Mouse (Mus musculus): Measurements from ENCODE around the gene Arl8b.

Gene Arl8b

DNA sequence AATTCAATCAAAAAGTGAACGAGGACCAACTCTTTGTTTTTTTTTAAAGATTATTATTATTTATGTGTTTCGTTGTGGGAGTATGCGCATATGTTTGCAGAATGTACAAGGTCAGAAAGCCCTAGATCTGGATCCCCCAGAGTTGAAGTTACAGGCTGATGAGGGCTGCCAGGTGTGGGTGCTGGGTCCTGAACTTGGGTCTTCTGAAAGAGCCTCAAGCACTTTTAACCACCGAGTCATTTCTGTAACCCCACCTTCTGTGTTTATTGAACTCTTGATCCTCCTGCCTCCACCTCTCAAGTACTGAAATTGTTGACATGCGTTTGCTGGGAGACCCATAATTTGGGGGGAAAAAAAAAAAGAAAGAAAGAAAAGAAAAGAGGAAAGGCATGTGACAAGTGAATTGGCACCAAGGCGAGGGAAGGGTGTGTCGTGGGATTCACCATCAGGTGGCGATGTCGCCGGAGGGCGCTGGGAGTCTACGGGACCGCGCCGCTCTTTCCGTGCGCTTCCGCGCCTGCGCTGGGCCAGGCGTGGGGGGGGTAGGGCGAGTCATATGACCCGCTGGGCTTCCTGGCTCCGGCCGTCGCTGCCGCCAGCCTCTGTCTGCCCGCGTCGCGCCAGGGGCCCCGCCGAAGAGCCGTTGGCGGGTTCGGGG is at the start of gene Arl8b:
Arl8b (plus strand) TSS at position 574 of the 658 bp plus-strand sequence.
- peak; percentile 85 to 92 for DNase-seq (ENCODE audit: low spot score in 2 of 2)

DNA sequence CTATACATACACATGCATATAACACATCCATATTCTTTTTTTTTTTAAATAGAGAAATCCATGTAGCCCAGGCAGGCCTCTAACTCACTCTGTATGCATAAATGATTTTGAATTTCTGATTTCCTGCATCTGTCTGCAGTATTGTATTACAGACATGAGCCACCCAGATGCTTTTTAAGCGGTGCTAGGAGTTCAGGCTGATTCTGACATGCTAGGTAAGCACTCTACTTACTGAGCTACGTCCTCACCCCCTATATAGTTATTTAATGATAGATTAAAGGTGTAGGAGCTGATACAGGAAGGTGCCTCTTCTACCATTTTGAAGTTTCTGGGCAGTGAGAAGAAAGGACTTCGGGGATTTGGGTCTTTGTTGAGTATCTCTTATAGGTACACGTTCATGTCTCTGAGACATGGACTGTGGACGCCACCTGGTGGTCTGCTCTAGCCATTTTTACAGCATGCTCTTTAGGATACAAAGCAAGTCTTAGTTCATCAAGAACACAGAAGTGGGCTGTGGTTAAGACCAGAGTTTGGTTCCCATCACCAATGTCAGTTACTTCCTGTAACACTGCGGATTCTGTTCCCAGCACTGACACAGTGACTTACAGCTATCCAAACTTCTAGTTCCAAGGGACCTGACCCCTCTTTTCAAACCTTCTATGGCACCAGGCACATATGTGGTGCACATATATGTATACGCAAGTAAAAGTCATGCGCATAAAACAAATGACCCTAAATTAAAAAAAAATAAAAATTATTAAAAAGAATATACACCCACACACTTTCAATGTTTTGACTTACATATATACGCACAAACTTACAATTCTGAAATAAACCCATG is 46.8 kb upstream of the Arl8b start:
- DNase-seq (ENCODE audit: low spot score in 2 of 2): peak; percentile 66 to 76

DNA sequence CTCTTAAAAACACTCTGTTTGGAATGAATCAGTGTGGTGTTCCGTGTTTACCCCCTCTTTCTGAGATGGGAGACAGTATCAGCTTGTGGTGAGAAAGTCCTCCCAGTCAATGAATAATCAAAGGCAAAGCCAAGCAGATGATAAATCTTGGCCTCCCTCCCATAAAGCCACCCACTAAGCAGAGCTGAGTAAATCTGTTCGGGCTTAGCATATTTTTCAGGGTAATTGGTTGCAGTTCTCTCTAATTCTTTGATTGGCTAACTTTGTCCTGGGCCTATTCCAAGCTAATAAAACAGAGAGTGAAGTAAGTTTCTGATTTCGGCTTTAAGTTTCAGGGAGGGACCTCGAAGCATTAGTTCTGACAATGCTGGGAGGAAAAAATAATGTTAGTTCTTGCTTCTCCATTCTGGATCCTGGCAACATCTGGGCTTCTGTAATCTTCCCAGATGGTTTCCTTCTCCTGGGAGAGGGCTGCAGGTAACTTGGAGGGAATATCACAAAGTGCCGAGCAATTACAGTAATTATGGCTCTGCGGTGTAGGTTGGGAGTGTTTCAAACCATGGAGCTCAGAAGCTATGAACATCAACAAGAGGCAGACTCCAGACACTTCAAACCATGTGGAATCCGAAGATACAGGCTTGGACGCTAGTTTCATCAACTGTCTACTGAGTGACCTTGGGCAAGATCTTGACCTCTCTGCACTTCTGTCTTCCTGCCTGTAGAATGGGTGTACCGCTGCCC is 44.3 kb upstream of the Arl8b start:
- no peak for DNase-seq (ENCODE audit: low spot score in 2 of 2)

DNA sequence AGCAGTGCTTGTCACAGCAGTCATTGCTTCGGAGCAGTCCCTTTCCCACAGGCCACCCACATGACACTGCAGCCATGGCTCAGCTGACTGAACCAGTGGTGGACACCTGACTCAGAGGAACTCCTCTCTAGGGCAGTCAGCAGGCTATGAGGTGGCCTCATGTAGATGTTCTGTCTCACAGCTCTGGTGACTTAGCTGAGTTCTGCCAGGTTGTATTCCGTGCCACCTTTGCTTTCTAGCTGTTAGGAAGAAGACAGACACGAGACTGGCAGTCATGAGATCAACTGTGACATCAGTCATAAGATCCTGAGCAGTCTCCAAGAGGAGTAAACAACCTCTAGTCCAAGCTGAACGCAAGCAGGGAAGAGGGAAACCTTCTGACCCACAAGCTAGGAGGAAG is 42.3 kb upstream of the Arl8b start:
- DNase-seq (ENCODE audit: low spot score in 2 of 2): no peak

DNA sequence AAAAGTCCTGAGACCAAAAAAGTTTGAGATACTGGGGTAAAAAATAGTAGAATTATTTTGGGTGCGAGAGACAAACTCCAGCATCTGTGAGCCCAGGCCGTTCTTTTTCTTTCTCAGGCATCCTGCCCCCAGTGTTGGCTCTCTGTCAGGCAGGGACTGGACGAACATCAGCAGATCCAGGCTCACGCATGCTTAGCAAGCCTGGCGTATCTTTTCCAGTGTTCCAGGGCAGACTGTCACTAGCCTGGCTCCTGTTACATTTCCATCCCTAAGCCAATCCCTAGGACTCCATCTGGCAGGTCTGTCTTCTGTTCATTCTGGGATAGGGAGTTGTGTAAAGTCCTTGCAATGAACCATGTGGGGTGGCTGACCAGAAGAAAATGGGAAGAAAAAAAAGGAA is 39.2 kb upstream of the Arl8b start:
- DNase-seq (ENCODE audit: low spot score in 2 of 2): no peak

DNA sequence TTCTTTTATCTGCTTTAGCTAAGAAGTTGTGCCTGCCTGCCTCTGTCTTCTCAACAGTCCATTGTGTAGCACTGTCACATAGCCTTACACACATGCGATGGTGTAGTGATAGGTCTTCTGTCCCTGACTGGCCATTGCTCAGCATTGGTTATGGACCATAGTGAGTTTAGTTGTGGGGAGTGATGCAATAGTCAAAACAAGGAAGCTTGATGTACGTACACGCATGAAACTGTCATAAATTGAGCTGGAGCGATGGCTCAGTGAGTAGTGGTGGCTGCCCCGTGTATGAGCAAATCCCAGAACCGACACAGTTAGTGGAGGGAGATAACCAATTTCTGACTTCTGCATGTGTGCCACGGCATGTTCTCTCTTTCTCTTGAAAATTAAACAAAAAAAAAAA is 31.6 kb upstream of the Arl8b start:
- DNase-seq (ENCODE audit: low spot score in 2 of 2): no peak

DNA sequence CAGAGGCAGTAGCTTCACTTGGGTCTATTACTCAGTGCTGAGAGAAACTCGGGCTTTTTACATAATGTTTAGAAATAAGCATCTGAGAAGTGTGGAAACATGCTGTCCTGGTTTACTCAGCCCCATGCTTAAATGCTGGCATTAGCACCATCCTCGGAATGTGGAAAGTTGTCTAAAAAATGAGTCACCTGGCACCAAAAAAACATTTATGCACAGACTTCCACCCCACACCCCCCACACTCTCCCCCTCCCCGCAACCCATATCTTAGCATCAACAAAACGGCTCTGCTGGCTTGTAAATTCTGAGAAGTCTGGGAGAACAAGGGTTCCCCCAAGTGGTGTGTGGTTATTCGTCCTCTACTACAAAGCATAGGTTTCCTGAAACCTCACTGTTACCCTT is 30.5 kb upstream of the Arl8b start:
- DNase-seq (ENCODE audit: low spot score in 2 of 2): no peak

DNA sequence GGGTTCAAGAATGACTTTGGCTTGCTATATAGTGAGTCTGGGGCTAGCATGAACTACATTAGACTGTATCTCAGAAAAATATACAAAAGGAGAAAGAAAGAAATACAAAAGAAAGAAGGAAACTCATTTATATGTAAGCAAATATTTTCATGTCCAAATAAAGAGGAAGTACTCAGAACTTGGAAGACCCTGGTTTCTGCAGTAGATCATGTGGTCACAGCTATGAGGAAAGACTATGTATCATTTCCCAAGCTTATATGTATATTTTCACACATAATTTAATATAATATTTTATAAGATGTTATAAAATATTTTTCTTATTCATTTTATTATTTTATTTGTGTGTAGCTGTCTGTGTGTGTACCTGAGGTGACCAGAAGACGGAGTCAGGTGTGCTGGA is 29.4 kb upstream of the Arl8b start:
- no peak for DNase-seq (ENCODE audit: low spot score in 2 of 2)

DNA sequence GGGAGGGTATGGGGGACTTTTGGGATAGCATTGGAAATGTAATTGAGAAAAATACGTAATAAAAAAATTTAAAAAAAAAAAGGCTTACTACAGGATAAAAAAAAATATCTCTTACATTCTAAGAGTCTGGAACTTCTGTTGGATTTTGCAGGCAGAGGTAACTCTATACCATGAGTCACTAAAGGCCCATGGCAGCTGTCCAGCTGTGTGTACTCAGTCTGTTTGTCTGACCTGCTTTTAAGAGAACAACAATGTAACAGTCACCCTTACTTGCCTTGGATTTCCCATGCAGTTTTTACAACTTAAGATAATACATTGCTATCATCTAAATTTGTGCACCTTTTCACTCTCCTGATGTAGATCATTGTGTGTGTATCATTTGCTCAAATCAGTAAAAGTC is 28.5 kb upstream of the Arl8b start:
- DNase-seq (ENCODE audit: low spot score in 2 of 2): no peak

DNA sequence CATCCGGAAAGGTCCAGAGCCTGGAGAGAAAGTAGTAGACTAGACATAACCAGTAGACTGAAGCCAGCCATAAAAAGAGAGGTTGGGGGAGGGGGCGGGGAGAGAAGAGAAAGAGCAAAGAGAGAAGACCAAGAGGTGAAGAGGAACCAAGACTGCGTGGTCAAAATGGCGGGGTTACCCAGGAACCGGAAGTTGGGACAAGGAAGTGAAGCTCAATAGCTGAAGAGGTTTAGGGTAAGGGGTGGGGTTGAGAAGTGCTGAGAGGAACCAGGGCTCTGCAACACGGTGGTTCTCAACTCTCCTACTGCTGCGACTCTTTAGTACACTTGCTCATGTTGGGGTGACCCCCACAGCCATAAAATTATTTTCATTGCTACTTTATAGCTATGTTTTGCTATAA is 27.0 kb upstream of the Arl8b start:
- DNase-seq (ENCODE audit: low spot score in 2 of 2): no peak

DNA sequence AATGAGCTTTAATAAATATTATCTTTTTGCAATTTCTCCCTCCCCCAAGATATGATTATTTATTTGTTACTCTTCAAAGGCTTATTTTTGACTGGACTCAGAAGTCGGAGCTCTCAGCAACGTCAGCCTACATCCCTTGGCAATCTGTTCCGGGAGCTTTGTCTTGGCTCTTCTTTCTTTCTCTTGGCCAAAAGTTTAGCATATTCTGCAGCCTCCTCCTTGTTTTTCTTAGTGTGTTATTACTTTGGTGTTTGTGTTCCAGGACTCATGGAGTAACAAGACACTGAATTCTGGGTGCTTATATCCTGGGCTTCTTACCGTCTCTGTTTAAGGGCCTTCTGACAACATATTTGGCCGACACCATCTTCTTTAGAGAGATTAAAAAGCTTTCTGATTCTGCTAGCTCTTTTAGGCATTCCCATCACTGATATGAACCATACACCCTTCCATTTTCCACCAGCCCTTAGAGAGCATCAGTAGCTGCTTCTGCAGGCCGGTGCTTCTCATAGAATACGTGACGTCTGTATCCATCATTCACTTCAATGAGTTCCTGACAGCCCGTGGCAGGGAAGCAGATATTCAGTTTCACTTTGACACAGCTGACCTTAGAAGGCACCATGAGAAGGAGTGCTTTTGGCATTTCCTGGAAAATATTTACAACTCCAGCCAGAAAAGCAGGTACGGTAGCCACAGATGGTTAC is 23.8 kb upstream of the Arl8b start:
- no peak for DNase-seq (ENCODE audit: low spot score in 2 of 2)

DNA sequence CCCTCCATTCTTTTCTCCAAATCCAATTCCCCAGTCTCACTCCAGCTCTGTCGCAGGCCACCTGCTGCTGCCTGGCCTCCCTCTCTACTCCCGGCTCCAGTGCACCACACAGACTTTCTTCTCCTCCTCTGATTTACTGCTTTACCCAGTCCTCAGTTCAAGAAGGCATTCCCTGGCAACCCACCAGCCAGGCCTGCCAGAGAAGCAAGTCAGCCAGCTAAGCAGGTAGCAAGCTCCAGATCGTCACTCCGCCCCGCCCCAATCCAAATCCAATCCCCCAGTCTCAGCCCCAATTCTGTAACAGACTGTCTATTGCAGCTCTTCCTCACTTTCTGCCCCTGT is 23.2 kb upstream of the Arl8b start:
- no peak for DNase-seq (ENCODE audit: low spot score in 2 of 2)

DNA sequence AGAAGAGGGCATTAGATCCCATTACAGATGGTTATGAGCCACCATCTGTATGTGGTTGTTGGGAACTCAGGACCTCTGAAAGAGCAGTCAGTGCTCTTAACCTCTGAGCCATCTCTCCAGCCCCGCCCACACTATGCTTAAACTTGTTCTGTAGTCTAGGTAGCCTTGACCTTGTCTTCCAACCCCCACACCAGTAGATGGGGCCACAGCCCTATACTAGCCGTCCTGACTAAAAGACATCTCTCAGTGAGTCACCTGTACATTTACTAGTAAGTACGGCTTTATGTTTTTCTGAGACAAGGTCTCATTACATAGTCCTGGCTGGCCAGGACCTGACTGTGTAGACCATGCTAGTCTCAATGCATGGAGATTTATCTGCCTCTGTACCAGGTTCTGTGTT is 12.0 kb upstream of the Arl8b start:
- DNase-seq (ENCODE audit: low spot score in 2 of 2): no peak

DNA sequence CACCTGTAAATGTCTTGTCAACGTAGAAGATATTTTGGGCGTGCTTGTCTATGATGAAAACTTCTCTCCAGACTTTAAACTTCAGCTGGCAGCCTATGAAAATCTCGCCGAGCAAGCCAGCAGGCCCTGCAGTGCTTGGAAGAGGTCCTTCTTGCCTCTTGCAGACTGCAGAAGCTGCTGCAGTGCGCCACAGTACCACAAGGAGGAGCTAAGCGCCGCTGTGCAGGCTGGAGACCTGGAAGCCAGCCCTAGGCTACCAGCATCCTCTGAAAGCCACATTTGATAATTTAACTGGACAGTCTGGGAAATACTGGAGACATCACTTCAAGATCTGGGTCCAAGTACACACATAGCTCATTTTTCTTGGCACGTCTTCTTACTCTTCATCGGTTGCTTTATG is 10.0 kb upstream of the Arl8b start:
- peak; percentile 75 to 84 for DNase-seq (ENCODE audit: low spot score in 2 of 2)

DNA sequence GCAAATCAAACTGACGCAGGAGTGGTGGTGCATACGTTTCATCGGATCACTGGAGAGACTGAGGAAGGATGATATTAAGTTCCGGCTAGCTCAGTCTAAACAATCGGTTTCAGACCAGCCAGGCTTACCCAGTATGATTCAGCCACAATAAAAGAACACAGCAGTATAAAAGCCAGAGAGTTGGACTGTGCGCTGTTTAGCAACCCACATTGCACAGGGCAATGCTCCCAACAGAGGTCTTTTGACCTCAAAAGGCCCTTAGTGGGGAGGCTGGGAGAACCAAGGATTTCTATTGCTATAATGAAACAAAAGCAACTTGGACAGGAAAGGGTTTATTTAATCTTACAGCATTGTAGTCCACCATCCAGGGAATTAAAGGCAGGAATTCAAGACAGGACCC is 9.4 kb upstream of the Arl8b start:
- no peak for DNase-seq (ENCODE audit: low spot score in 2 of 2)

DNA sequence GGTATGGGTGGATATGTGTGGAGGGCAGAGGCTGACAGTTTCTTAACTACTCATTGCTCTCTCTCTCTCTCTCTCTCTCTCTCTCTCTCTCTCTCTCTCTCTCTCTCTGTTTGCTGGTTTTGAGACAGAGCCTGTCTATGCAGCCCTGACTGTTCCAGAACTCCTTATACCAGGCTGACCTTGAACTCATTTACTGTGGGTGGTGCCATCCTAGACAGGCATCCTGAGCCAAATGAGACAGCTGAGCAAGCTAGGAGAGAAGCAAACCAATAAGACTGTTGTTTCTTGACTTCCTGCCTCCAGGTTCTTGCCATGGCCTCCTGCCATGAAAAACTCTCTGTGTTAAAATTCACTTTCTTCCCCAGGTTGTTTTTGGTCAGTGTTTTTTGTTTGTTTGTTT is 6.6 kb upstream of the Arl8b start:
- DNase-seq (ENCODE audit: low spot score in 2 of 2): no peak

DNA sequence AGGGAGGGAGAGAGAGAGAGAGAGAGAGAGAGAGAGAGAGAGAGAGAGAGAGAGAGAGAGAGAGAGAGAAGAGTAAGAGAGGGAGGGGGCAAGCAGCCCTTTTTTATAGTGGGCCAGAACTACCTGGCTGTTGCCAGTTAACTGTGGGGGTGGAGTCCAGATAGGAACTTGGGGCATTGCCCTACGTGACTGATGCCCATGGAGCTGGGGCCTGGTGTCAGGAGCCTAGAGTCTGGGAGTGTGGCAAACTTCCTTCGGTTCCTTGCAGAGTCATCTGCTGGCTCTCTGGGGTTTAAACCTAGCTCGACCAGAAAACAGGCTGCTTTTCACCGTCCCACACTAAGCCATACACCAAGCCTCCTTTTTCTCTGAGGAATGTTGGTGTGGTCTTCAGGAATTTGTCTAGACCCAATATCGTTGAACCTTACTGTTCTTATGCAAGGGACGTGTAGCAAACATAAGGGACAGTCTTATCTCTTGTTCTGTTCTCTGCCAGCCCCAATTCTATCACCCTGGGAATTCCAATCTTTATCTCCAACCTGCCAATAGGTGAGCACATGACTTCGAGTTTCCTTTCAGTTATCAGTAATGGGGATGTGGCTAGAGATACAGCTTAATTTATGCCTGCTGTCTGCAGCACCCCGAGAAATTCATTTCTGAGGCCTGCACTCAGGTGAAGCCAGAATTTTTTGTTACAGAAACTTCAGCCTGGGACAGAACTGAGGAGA is 5.2 kb upstream of the Arl8b start:
- no peak for DNase-seq (ENCODE audit: low spot score in 2 of 2)

DNA sequence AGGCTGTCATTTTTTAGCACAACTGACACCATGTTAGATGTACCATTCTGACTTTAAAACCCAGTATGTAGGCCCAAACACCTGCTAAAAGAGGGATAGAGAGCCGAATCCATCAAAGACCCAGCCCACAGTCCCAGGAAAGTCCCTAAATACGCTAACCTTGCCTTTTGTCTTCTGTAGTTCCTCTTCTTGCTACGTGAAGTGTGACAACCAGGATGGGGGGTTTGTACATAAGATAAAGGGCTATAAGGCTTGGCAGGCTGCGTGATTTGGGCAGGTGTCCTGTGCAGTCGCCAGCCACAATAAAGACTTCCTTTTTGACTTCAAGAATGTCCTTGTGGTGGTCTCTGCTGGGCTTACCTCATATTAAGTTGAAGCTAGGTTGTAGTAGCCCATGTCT is 4.5 kb upstream of the Arl8b start:
- no peak for DNase-seq (ENCODE audit: low spot score in 2 of 2)

DNA sequence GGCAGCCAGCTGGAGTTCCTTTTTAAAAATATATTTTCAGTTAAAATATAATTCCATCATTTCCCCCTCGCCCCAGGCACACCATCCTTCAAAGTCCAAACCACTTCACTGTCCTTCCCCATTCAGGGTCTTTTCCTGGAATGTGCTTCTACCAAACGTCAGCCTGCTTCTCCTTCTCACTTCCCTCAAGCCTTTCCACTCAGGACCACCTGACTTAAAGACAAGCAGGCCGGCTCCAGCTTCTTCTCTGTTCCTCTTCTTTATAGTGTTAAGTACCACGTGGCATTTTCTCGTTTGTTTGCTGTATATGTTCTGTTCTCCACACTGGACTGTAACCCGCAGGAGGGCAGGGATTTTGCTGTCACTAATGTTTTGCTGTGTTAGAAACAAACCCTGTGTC is 1.0 kb upstream of the Arl8b start:
- DNase-seq (ENCODE audit: low spot score in 2 of 2): no peak

DNA sequence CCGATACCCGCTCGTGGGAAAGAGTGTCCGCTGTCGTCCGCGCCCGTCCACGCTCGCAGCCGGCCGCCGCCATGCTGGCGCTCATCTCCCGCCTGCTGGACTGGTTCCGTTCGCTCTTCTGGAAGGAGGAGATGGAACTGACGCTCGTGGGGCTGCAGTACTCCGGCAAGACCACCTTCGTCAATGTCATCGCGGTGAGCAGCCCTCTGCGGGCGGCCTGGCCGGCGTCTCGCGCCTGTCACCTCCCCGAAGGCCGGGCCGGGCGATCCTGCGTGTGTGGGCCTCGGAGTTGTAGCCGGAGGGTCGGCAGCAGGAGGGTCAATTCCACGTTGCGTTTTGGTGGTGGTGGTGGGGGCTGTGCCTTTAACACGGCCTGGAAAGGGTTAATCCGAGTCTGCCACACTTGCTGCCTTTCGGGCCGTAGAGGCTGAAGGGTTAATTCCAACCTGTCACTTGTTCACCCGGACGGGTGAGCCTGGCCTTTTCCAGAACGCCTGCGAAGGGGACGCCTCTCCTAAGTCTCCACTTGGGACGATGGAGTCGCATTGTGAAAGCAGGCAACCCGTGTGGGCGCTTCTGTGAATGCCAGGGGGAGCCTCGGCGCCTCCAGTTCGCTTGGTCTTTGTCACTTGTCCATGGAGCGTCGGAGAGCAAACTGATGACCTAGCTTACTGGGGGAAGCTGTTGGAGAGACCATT is 434 bp downstream of the Arl8b start:
- no peak for DNase-seq (ENCODE audit: low spot score in 2 of 2)

DNA sequence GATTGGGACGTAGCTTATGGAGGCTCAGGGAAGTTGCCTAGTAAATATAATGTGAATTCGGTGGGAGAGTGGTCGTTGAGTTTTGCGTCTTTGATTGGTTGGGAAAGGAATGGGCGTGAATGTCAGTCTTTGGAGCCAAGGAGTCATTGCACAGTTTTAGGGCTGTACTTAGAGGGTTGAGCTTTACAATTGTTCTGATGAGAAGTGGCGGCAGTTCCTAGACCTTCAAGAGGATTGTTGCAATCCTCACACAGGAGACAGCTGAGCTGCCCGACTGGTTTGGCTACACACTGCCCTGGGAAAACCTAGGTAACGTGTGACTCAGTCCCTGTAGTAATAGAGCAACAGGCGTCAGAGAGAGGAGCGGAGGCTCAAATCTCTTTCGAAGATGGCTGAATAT is 1.2 kb downstream of the Arl8b start:
- no peak for DNase-seq (ENCODE audit: low spot score in 2 of 2)
